7 mouse cellular contexts compared by ENCODE assay signal in the genomic region with DNA sequence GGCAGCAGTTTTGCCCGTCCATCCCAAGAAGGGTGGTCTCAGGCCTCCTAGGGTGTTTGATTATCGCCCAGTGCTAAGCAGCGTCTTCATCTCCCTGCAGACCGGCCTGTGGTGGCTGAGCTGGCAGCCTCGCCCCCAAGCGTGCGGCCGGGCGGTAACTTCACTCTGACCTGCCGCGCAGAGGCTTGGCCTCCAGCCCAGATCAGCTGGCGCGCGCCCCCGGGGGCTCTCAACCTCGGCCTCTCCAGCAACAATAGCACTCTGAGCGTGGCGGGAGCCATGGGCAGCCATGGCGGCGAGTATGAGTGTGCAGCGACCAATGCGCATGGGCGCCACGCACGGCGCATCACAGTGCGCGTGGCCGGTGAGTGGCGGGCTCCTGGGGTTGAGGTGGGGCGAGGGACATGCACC. TPM values are rescaled to one million over a fixed set of nuclear protein-coding genes. Genes with fewer than 3 reads are reported as not detected.
A peak's percentile ranks its signal among the peaks of the same experiment; 100 is the strongest.
DNase-seq lines count a peak whose midpoint lies in the region; ATAC-seq and TF ChIP-seq lines count a peak whose summit lies in the region.

No protein-coding gene starts in this region.

- H3K4me3 ChIP-seq in lung, embryonic 14.5 days (ENCODE audit: low read depth, low read length) = peak overlapping the region; percentile 32
- H3K4me3 ChIP-seq in lung, adult 2 months (replicated peaks; ENCODE audit: extremely low read depth, low read depth, low read length) = no peak overlapping the region
- H3K4me3 ChIP-seq in forebrain, embryonic 10.5 days = peak overlapping the region; percentile 49
- peak overlapping the region; percentile 49 for H3K4me3 ChIP-seq in hindbrain, embryonic 13.5 days
- H3K4me3 ChIP-seq in limb, embryonic 12.5 days (replicated peaks) = peak overlapping the region; percentile 40

- no peak for TF ChIP-seq CTCF in lung, embryonic 14.5 days (IDR thresholded peaks at IDR 0.05; ENCODE audit: low read depth)
- TF ChIP-seq CTCF in lung, adult 2 months (IDR thresholded peaks at IDR 0.05; ENCODE audit: insufficient read depth, low read length) = no peak

- peak; percentile 74 for DNase-seq in lung, embryonic 14.5 days
- DNase-seq in lung, adult 2 months = no peak
- DNase-seq in forebrain, embryonic 10.5 days (ENCODE audit: extremely low spot score, low spot score) = no peak
- peak; percentile 87 for DNase-seq in retina, postnatal 1 day
- DNase-seq in thymus, postnatal 14 days = no peak

- peak overlapping the region; percentile 27; the same call in 1 of the 2 replicates for H3K9ac ChIP-seq in lung, embryonic 14.5 days
- H3K9ac ChIP-seq in hindbrain, embryonic 13.5 days = peak overlapping the region; percentile 75
- H3K9ac ChIP-seq in limb, embryonic 12.5 days (replicated peaks) = peak overlapping the region; percentile 57

- WGBS in lung, embryonic 14.5 days = 2% methylated on average over 31 of the region's 31 CpGs
- 3% methylated on average over 31 of the region's 31 CpGs for WGBS in lung, adult 2 months
- WGBS in forebrain, embryonic 10.5 days = 2% methylated on average over 31 of the region's 31 CpGs
- 2% methylated on average over 31 of the region's 31 CpGs for WGBS in hindbrain, embryonic 13.5 days
- 2% methylated on average over 31 of the region's 31 CpGs for WGBS in limb, embryonic 12.5 days

- peak overlapping the region; percentile 68 for H3K4me2 ChIP-seq in lung, embryonic 14.5 days
- peak overlapping the region; percentile 67 for H3K4me2 ChIP-seq in hindbrain, embryonic 13.5 days
- peak overlapping the region; percentile 65 for H3K4me2 ChIP-seq in limb, embryonic 12.5 days

- no peaks in the 10 kb centered on the region for H3K9me3 ChIP-seq in lung, embryonic 14.5 days (ENCODE audit: low read depth, low read length)
- peaks cover 6% of the 10 kb centered on the region; the same call in 1 of the 2 replicates for H3K9me3 ChIP-seq in forebrain, embryonic 10.5 days
- no peaks in the 10 kb centered on the region for H3K9me3 ChIP-seq in hindbrain, embryonic 13.5 days
- H3K9me3 ChIP-seq in limb, embryonic 12.5 days = peaks cover 5% of the 10 kb centered on the region; the same call in 1 of the 2 replicates

- no peaks in the 10 kb centered on the region for H3K36me3 ChIP-seq in lung, embryonic 14.5 days (ENCODE audit: insufficient read depth)
- H3K36me3 ChIP-seq in forebrain, embryonic 10.5 days (replicated peaks) = no peaks in the 10 kb centered on the region
- no peaks in the 10 kb centered on the region for H3K36me3 ChIP-seq in hindbrain, embryonic 13.5 days
- H3K36me3 ChIP-seq in limb, embryonic 12.5 days = no peaks in the 10 kb centered on the region

- ATAC-seq in lung, embryonic 14.5 days (ENCODE audit: insufficient read depth) = peak; percentile 29; the same call in 1 of the 2 replicates
- peak; percentile 73 for ATAC-seq in hindbrain, embryonic 13.5 days (ENCODE audit: low FRiP score)
- no peak for ATAC-seq in limb, embryonic 12.5 days (ENCODE audit: insufficient number of reproducible peaks, insufficient read depth, low FRiP score, low TSS enrichment, low read depth)

- H3K4me1 ChIP-seq in lung, embryonic 14.5 days (ENCODE audit: insufficient read depth) = peaks cover 6% of the 10 kb centered on the region
- peaks cover 5% of the 10 kb centered on the region; the same call in 1 of the 2 replicates for H3K4me1 ChIP-seq in lung, adult 2 months (ENCODE audit: control insufficient read depth, insufficient read depth, low read length)
- peaks cover 53% of the 10 kb centered on the region for H3K4me1 ChIP-seq in forebrain, embryonic 10.5 days
- peaks cover 53% of the 10 kb centered on the region for H3K4me1 ChIP-seq in hindbrain, embryonic 13.5 days (replicated peaks)
- H3K4me1 ChIP-seq in limb, embryonic 12.5 days (replicated peaks) = peaks cover 34% of the 10 kb centered on the region

- no peak for TF ChIP-seq POLR2A in lung, adult 2 months (IDR thresholded peaks at IDR 0.05; ENCODE audit: borderline replicate concordance, extremely low read depth, low read depth, low read length)

- H3K27me3 ChIP-seq in lung, embryonic 14.5 days (ENCODE audit: insufficient read depth, low read length) = peaks cover 66% of the 10 kb centered on the region
- H3K27me3 ChIP-seq in forebrain, embryonic 10.5 days (ENCODE audit: poor library complexity, severe bottlenecking) = peaks cover 95% of the 10 kb centered on the region
- H3K27me3 ChIP-seq in hindbrain, embryonic 13.5 days = peaks cover 85% of the 10 kb centered on the region
- peaks cover 88% of the 10 kb centered on the region for H3K27me3 ChIP-seq in limb, embryonic 12.5 days

- H3K27ac ChIP-seq in lung, embryonic 14.5 days (ENCODE audit: low read depth) = no peak overlapping the region
- H3K27ac ChIP-seq in forebrain, embryonic 10.5 days = peak overlapping the region; percentile 40; the same call in 1 of the 2 replicates
- peak overlapping the region; percentile 35; the same call in 1 of the 2 replicates for H3K27ac ChIP-seq in hindbrain, embryonic 13.5 days
- no peak overlapping the region; the same call in 1 of the 2 replicates for H3K27ac ChIP-seq in limb, embryonic 12.5 days

RNA-seq across cellular contexts. Expression of gene Icam5, which starts 5.6 kb away (rescaled TPM):
- polyA plus RNA-seq in lung, embryonic 14.5 days (2014; fragmentation: Nextera tagmentation; extraction: Ambion mirVana) = 0.09 and 0.31 TPM in 2 replicates
- 0.69 and 0.77 TPM in 2 replicates for polyA plus RNA-seq in lung, adult 2 months (2012; rRNA removed)
- 0.05 TPM in 1 of 2 replicates, not detected in the other for polyA plus RNA-seq in forebrain, embryonic 10.5 days (2016; fragmentation: Nextera tagmentation; extraction: Ambion mirVana)
- 0.58 and 0.80 TPM in 2 replicates for polyA plus RNA-seq in hindbrain, embryonic 13.5 days (2015; fragmentation: Nextera tagmentation; extraction: Ambion mirVana)
- polyA plus RNA-seq in limb, embryonic 12.5 days (2016; fragmentation: Nextera tagmentation; extraction: Ambion mirVana) = 0.22 TPM in 1 of 2 replicates, not detected in the other

RNA-seq across cellular contexts. Expression of gene Icam4, which starts 8.3 kb away (rescaled TPM):
- 1.5 TPM in 2 replicates for polyA plus RNA-seq in lung, embryonic 14.5 days (2014; fragmentation: Nextera tagmentation; extraction: Ambion mirVana)
- polyA plus RNA-seq in lung, adult 2 months (2012; rRNA removed) = 1.8 and 1.9 TPM in 2 replicates
- polyA plus RNA-seq in forebrain, embryonic 10.5 days (2016; fragmentation: Nextera tagmentation; extraction: Ambion mirVana) = 4.8 and 7.9 TPM in 2 replicates
- polyA plus RNA-seq in hindbrain, embryonic 13.5 days (2015; fragmentation: Nextera tagmentation; extraction: Ambion mirVana) = 0.21 TPM in 1 of 2 replicates, not detected in the other
- polyA plus RNA-seq in limb, embryonic 12.5 days (2016; fragmentation: Nextera tagmentation; extraction: Ambion mirVana) = 1.9 and 2.5 TPM in 2 replicates

RNA-seq across cellular contexts. Expression of gene Icam1, which starts 21.7 kb away (rescaled TPM):
- polyA plus RNA-seq in lung, embryonic 14.5 days (2014; fragmentation: Nextera tagmentation; extraction: Ambion mirVana) = 33.6 and 41.5 TPM in 2 replicates
- 332 and 372 TPM in 2 replicates for polyA plus RNA-seq in lung, adult 2 months (2012; rRNA removed)
- polyA plus RNA-seq in forebrain, embryonic 10.5 days (2016; fragmentation: Nextera tagmentation; extraction: Ambion mirVana) = 4.1 and 5.8 TPM in 2 replicates
- 3.4 and 4.4 TPM in 2 replicates for polyA plus RNA-seq in hindbrain, embryonic 13.5 days (2015; fragmentation: Nextera tagmentation; extraction: Ambion mirVana)
- 8.8 and 8.9 TPM in 2 replicates for polyA plus RNA-seq in limb, embryonic 12.5 days (2016; fragmentation: Nextera tagmentation; extraction: Ambion mirVana)

RNA-seq across cellular contexts. Expression of gene Zglp1, which starts 29.4 kb away (rescaled TPM):
- polyA plus RNA-seq in lung, embryonic 14.5 days (2014; fragmentation: Nextera tagmentation; extraction: Ambion mirVana) = 1.4 TPM in 1 of 2 replicates, not detected in the other
- not detected in 2 replicates for polyA plus RNA-seq in lung, adult 2 months (2012; rRNA removed)
- 1.5 and 1.9 TPM in 2 replicates for polyA plus RNA-seq in forebrain, embryonic 10.5 days (2016; fragmentation: Nextera tagmentation; extraction: Ambion mirVana)
- 0.92 and 1.9 TPM in 2 replicates for polyA plus RNA-seq in hindbrain, embryonic 13.5 days (2015; fragmentation: Nextera tagmentation; extraction: Ambion mirVana)
- polyA plus RNA-seq in limb, embryonic 12.5 days (2016; fragmentation: Nextera tagmentation; extraction: Ambion mirVana) = 0.68 and 1.5 TPM in 2 replicates

RNA-seq across cellular contexts. Expression of gene Mrpl4, which starts 34.9 kb away (rescaled TPM):
- 156 and 166 TPM in 2 replicates for polyA plus RNA-seq in lung, embryonic 14.5 days (2014; fragmentation: Nextera tagmentation; extraction: Ambion mirVana)
- 113 and 130 TPM in 2 replicates for polyA plus RNA-seq in lung, adult 2 months (2012; rRNA removed)
- polyA plus RNA-seq in forebrain, embryonic 10.5 days (2016; fragmentation: Nextera tagmentation; extraction: Ambion mirVana) = 152 and 154 TPM in 2 replicates
- 98.2 and 104 TPM in 2 replicates for polyA plus RNA-seq in hindbrain, embryonic 13.5 days (2015; fragmentation: Nextera tagmentation; extraction: Ambion mirVana)
- 134 and 135 TPM in 2 replicates for polyA plus RNA-seq in limb, embryonic 12.5 days (2016; fragmentation: Nextera tagmentation; extraction: Ambion mirVana)

Comparison
In these comparisons a context has a peak if more than half of its experiments do, and no peak if none do; other contexts are left out.
1. DNase-seq: peak in lung, embryonic 14.5 days (single experiment) and retina, postnatal 1 day (single experiment); none in lung, adult 2 months (single experiment), forebrain, embryonic 10.5 days (single experiment) and thymus, postnatal 14 days (single experiment).
2. H3K27ac ChIP-seq: peak in forebrain, embryonic 10.5 days (single experiment) and hindbrain, embryonic 13.5 days (single experiment); none in lung, embryonic 14.5 days (single experiment) and limb, embryonic 12.5 days (single experiment).
3. Peak in every context shown above with its lines, with median percentiles within 50 percentile points of each other: H3K4me2 ChIP-seq and H3K9ac ChIP-seq.